Mouse (Mus musculus) cerebellum, postnatal 14 days (tissue): ENCODE measurements around the gene Abi3bp.

Source experiments
- DNase-seq, 2 experiments: peaks; one replicate each; pipeline ENCODE4 v3.0.0; 2021; ENCODE audit warnings: mixed read lengths in 2 of 2

Gene Abi3bp

DNA sequence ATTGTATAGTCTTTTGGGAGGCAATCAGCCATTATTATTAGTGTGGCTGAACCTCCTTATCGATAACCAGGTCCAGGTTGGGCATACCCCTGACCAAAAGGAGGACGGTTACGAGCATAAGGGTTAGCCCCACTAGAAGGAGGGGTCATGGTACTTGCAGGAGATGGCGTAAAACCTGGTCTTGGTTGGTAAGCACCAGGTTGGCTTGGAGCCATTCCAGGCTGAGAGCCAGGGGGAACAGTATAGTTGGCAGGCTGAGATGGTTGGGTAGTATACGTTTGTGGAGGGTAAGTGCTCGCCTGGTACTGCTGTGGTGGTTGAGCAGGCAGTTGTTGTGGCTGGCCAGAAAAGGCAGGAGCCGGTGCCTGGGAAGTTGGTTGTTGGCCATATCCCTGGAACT lies 213.0 kb downstream of the Abi3bp start:
- peak in 1 of 2 experiments; percentile 28 for DNase-seq

DNA sequence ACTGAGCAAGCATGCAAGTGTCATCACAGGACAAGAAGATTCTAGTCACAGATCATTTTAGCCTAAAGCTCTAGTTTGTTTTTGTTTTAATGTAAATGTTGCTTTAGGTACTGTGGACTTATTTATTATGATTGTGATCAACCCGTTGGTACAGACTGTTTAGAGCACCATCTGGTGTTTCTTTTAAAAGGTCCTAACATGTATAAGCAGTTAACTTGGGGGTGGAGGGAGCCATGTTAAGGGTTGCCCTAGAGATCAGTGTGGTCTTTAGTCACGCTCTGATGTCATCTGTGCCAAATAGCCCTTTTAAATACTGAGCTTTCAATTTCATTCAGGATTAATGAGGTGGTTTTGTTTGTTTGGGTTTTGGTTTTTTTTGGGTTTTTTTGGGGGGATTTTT lies 218.8 kb downstream of the Abi3bp start:
- DNase-seq, result no peak

DNA sequence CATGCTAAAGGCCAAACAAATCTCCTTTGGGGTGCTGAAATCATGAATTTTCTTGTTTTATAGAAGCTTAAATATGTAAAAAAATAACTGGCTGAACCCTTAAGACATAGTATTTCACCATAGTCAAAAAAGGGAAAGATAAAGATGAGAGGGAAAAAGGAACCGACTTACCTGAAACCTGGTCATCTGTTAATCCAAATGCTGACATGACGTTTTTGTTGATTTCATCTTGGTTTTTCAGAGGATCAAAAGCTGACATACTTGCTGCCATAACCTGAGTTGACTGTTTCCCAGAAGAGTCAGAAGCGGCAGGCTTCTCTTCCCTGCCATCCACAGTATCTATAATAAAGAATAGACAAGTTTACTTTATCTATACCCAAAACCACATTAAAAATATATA lies 223.2 kb downstream of the Abi3bp start:
- no peak for DNase-seq

DNA sequence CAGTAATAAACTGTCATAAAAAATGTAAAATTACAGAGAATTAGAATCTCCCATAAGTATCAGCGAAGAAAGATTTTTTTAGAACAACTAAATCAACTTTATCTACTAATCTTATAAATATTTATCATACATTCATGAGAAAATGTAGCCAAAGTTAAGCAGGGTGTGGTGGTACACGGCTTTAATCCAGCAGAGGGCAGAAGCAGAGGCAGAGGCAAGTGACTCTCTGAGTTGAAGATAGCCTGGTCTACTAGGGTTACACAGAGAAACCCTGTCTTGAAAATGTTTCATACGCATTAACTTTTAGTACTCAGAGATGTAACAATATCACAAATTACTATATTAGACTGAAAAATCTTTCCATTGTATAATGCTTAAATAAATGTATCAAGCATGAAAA lies 228.1 kb downstream of the Abi3bp start:
- DNase-seq, result no peak

DNA sequence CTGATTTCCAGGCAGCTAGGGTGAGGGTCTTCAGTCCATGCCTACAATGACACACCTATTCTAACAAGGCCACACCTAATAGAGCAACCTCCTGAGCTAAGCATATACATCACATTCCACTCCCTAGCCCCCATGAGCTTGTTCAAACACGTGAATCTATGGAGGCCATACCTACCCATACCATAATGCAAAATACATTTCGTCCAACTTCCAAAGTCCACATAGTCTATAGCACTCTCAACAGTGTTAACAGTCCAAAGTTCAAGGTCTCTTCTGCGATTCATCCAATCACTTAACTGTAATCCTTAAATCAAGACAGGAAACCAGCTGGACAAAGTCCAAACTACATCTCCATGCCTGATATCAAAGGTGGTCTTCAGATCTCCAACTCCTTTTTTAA lies 232.4 kb downstream of the Abi3bp start:
- DNase-seq, result no peak

DNA sequence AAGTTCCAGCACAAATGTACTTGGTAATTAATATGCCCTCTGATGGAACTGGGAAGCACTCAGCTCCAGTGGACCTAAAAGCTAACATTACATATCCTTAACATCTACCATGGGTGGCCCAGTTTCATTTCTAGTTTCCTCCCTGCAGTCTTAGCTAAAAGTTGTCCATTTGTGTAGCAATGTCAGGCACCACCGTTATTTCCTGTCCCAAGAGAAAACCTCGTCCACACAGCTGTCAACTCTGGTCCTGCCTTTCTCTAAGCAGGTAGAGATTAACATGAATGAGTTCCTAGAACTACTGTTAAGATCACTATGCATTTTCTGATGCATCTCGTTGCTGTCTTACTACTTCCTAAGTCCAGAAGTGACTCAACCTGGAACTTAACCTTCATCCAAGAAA lies 237.9 kb downstream of the Abi3bp start:
- DNase-seq, result no peak

DNA sequence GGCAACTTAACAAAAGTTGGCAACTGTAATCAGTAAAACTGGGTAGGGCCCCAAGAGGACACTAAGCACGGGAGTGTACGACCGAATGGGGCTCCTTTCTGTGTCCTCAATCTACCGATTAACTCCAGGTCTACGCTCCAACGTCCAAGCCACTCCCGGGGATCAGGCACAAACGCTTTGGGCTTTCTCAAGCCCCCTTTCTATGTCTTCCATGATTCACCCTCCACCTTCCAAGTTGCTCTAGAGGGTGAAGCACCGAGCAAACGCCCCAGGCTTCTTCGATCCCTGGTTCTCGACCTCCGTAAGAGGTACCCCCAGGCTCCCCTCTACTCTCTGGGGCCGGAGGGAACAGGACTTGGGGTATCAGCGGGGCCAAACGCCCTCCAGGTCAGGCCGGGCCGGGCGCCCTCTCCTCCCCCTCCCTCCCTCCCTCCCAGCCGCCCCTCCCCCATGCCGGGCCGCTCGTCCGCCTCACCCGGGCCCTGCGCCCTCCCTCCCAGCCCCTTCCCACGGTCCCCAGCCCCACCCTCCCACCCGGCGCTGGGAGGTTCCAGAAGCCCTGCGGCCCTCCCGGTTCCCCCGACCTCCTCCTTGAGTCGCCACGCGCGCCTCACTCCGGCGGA lies 239.0 kb downstream of the Abi3bp start:
- DNase-seq, result no peak

DNA sequence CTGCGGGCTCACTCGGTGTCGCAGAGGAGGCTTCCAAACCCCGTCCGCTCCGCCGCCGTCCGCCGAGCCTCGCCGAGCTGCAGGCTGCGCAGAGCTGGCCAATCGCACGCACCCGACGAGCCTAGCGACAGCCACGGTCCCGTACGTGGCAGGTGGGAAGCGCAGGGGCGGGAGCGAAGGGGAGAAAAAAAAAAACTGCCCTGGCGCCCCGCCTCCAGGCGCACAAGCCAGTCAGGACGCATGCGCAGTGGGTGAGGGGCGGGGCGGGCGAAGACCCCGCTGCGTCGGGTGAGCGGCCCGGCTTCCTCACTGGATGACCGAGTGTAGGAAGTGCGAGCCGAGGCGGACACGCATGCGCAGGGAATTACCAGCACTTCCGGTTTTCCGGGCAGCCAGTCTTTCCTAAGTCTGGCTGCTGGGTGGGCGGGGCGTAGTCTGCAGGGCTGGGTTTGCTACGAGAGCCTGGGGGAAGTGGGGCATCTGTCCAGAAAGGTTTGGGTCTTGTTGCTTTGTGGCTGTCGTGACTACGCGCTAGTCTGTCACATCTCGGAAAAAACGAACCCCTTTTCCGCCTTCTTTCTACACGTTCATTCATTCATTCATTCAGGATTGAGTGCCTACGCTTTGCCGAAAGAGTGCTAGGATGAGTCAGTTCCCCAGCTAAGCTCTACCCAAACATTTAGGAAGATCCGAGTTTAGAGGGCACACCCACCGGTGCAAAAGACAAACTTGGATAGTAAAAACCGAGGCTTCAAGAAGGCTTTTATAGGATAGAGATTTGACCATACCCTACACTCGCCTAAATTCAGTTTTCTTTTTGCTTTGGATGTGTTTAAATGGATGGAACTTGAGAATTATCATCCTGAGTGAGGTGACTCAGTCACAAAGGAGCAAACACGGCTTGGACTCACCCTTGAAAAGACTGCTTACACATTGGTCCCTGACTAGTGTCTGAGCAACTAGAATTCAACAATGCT lies 239.8 kb downstream of the Abi3bp start, which contains the start of gene Tfg:
Tfg (minus strand) TSS at position 227 of the 977 bp plus-strand sequence.
- peak; percentile 99 to 100 for DNase-seq

DNA sequence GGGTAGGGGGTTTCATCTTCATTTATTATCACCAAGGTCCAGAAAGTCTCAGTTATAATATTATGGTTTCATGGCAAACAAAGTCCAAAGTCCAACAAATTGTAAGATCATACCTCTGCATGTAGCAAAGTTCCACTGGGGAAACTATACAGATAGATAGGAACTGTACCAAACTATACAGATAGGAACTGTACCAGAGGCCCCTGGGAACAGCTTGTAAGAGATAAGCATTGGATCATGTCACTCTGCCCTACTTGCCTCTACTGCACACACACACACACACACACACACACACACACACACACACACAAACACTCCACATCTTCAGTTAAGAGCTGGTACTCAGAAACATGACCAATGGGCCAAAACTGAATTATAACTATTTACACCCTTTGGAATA lies 241.4 kb downstream of the Abi3bp start:
- DNase-seq, result no peak

DNA sequence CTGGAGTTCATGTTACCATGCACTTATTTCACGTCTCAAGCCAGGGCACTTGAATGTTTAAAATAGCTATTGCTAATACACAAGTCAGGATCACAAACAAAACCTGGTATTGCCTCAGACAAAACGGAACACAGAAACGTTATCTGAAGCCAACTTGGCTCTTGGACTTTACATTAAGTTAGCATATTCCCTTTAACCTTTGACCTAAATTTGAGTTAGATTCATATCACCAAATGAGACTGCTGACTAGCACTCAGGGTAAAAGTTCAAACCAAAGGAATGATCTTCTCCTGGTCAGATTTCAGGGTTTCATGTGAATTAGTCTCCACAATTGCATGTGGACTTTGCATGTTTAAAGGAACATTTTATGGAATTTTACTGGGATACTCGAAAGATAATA lies 244.7 kb downstream of the Abi3bp start:
- DNase-seq, result no peak

DNA sequence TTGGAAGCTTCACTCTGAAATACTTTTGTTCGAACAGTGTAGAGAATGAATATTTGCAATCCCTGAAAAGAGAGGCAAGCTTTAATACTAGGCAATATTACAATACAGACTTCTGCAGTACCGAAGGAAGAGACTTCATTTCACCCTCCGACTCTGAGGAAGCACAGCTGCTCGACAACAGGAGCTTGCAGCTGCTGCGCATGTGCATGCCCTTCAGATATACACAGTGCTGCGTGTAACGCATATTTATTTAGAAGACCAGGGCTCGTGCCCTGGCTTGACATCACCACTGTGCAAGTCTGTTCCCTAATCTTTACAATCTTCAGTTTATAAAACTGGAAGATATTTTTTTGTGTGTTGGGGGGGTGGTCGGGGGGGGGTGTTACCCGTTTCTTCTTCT lies 247.2 kb downstream of the Abi3bp start:
- DNase-seq, result no peak

DNA sequence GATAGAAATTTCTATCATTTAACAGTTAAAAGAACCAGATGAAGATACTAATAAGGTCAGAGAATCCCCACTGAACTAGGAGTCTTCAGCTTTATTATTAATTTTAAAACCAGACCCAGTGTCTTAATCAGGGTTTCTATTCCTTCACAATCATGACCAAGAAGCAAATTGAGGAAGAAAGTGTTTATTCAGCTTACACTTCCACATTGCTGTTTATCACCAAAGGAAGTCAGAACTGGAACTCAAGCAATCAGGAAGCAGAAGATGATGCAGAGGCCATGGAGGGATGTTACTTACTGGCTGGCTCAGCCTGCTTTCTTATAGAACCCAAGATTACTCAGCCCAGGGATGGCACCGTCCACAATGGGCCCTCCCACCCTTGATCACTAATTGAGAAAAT lies 251.4 kb downstream of the Abi3bp start:
- no peak for DNase-seq
